Mouse (Mus musculus) neural tube, embryonic 13.5 days (tissue): ENCODE measurements around the gene Mypn. TPM values are rescaled to one million over a fixed set of nuclear protein-coding genes. Genes with fewer than 3 reads are reported as not detected.

Experiments
- ATAC-seq: fragments of 200-750 bp; cut with Nextera tagmentation; 2 replicates; pipeline ENCODE4 v1.8.0; 2017; ENCODE audit warnings: low read depth, mild to moderate bottlenecking, moderate TSS enrichment, moderate library complexity
- H3K27ac ChIP-seq: fragments of 300-500 bp; sonication (generic); replicated peaks from 2 replicates; pipeline ENCODE4 v1.5.1; 2015; ENCODE audit warnings: moderate library complexity, mild to moderate bottlenecking, inconsistent platforms
- H3K27me3 ChIP-seq: fragments of 300-500 bp; sonication (generic); 2 replicates; pipeline ENCODE4 v1.6.1; 2015; ENCODE audit warnings: mild to moderate bottlenecking, inconsistent platforms
- H3K36me3 ChIP-seq: fragments of 300-500 bp; sonication (generic); 2 replicates; pipeline ENCODE4 v1.6.1; 2015; ENCODE audit warnings: mild to moderate bottlenecking, inconsistent platforms
- H3K4me1 ChIP-seq: fragments of 300-500 bp; sonication (generic); replicated peaks from 2 replicates; pipeline ENCODE4 v1.6.1; 2015; ENCODE audit warnings: inconsistent platforms
- H3K4me2 ChIP-seq: fragments of 300-500 bp; sonication (generic); 2 replicates; pipeline ENCODE4 v1.6.1; 2015; ENCODE audit warnings: inconsistent platforms, mild to moderate bottlenecking, moderate library complexity
- H3K4me3 ChIP-seq: fragments of 300-500 bp; sonication (generic); 2 replicates; pipeline ENCODE4 v1.5.1; 2015; ENCODE audit warnings: mild to moderate bottlenecking, inconsistent platforms
- H3K9ac ChIP-seq: fragments of 300-500 bp; sonication (generic); 2 replicates; pipeline ENCODE4 v1.6.1; 2015; ENCODE audit warnings: moderate library complexity, mild to moderate bottlenecking, inconsistent platforms
- H3K9me3 ChIP-seq: fragments of 300-500 bp; sonication (generic); 2 replicates; pipeline ENCODE4 v1.6.1; 2016; ENCODE audit warnings: inconsistent platforms
- WGBS: fragments of 180-500 bp; shearing (Covaris S2); methylation state at CpG from one replicate; pipeline ENCODE4 v1.1.7; 2015; 5-methylcytosine and 5-hydroxymethylcytosine counted together
- polyA plus RNA-seq: library from polyadenylated mRNA; unstranded; fragments of >200 nt; fragmentation: Nextera tagmentation; extraction: Ambion mirVana; gene quantifications from 2 replicates; pipeline ENCODE4 v1.2.1, GENCODE M21; 2015

Mypn gene
- polyA plus RNA-seq, 1 experiment from 2014 or later: 0.40 TPM

DNA sequence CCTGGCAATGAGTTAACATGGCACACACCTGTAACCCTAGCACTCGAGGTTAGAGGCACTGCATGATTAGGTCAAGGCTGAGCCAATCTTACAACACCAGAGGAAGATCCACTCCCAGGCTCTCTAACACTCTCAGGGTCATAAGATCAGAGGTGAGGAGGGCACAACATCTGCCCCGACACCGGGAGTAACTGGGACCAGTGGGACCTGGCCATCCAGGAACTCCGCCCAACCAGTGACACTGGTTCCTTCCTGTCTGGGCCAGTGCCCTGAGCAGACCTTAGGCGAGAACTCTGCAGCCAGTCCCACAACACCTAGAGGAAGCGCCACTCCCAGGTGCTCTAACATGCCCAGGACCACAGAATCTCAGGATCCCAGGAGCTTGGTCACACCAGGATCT is 67.3 kb downstream of the Mypn start:
- Histone ChIP-seq H3K9ac (no peak overlapping the region), H3K9me3 (0 out of 2 replicates have a peak, but pooled peaks cover 5% of the 10 kb centered on the region), H3K27me3 (no peaks in the 10 kb centered on the region), H3K27ac (no peak overlapping the region), H3K4me2 (no peak overlapping the region), H3K36me3 (no peaks in the 10 kb centered on the region), H3K4me3 (no peak overlapping the region), H3K4me1 (no peaks in the 10 kb centered on the region)
- no peak for ATAC-seq
- WGBS: 87% methylated on average over 6 of the region's 6 CpGs

DNA sequence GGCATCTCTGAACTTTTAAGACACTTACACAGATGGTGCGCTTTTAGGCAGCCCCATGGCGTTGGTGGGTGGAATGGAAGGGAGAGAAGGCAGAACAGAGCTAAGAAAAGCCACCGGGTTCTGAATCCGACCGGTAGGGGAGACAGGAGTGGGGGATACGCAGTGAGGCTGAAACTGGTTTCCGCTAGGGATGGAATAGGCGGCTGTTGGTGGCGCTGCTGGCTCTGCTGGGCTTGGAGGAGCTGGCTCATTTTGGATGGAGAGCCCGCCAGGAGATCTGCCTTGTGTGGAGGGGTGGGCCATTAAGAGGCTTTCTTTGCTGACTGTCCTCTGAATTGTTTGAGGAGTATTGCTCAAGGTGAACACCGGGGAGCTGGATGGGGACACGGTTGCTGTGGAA is 68.1 kb downstream of the Mypn start:
- H3K4me1 ChIP-seq: no peaks in the 10 kb centered on the region
- H3K4me2 ChIP-seq: no peak overlapping the region
- no peak overlapping the region for H3K9ac ChIP-seq
- no peak for ATAC-seq
- no peak overlapping the region for H3K4me3 ChIP-seq
- 59% methylated on average over 12 of the region's 12 CpGs for WGBS
- no peak overlapping the region for H3K27ac ChIP-seq
- no peaks in the 10 kb centered on the region for H3K36me3 ChIP-seq
- H3K9me3 ChIP-seq: 0 out of 2 replicates have a peak, but pooled peaks cover 5% of the 10 kb centered on the region
- H3K27me3 ChIP-seq: no peaks in the 10 kb centered on the region

DNA sequence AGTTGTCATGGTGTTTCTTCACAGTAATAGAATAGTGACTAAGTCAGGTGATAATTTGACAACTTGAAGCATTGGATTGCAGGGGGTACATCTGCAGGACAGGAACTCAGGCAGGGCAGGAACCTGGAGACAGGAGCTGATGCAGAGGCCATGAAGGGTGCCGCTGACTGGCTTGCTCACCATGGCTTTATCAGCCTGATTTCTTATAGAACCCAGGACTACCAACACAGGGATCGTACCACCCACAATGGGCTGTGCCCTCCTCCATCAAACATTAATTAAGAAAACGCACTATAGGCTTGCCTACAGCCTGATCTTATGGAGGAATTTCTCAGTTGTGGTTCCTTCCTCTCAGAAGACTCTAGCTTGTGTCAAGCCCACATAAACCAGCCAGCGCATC is 70.4 kb downstream of the Mypn start:
- Histone ChIP-seq H3K36me3 (no peaks in the 10 kb centered on the region), H3K9me3 (0 out of 2 replicates have a peak, but pooled peaks cover 5% of the 10 kb centered on the region), H3K4me3 (no peak overlapping the region), H3K27ac (no peak overlapping the region), H3K4me2 (no peak overlapping the region), H3K9ac (no peak overlapping the region), H3K27me3 (no peaks in the 10 kb centered on the region), H3K4me1 (no peaks in the 10 kb centered on the region)
- WGBS: 92% methylated on average over 4 of the region's 4 CpGs
- no peak for ATAC-seq

DNA sequence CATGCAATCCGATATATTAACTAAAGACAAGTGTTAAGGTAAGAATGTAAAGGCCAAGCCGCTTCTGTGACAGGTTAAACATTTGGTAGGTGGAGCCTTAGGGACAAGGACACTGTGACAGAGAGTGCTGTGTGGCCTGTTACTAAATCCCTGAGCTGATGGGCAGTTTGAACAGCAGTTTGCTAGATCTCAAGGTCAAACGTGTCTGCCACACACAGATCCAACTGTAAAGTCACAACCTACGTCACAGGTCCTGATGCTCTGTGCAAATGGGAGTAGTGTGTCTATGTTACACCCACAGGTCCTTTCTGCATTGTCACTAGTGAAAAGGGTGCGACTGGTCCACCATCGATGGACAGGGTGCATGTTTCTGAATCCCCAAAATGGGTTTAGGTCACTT is 71.4 kb downstream of the Mypn start:
- Histone ChIP-seq H3K36me3 (no peaks in the 10 kb centered on the region), H3K9me3 (0 out of 2 replicates have a peak, but pooled peaks cover 5% of the 10 kb centered on the region), H3K4me2 (no peak overlapping the region), H3K27me3 (no peaks in the 10 kb centered on the region), H3K27ac (no peak overlapping the region), H3K9ac (no peak overlapping the region), H3K4me3 (no peak overlapping the region), H3K4me1 (no peaks in the 10 kb centered on the region)
- no peak for ATAC-seq
- 85% methylated on average over 6 of the region's 6 CpGs for WGBS

DNA sequence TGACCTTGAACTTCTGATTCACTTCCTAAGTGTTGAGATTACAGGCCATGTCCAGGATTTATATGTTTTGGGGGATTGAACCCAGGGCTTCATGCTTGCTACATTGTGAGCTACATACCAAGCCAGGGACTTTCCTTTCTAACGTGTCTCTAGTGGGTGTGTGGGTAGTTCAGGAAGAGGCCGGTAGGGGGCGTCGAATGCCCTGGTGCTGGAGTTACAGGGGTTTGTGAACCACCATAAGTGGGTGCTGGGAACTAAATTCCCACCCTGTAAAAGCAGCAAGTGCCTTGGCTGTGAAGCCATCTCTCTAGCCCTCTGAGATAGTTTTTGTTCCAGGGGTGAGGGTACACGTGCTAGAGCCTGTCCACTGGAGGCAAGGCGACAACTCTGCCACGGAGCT is 73.3 kb downstream of the Mypn start:
- H3K4me2 ChIP-seq: no peak overlapping the region
- H3K27me3 ChIP-seq: no peaks in the 10 kb centered on the region
- H3K9ac ChIP-seq: no peak overlapping the region
- ATAC-seq: no peak
- no peak overlapping the region for H3K27ac ChIP-seq
- H3K4me3 ChIP-seq: no peak overlapping the region
- H3K9me3 ChIP-seq: 0 out of 2 replicates have a peak, but pooled peaks cover 5% of the 10 kb centered on the region
- H3K36me3 ChIP-seq: no peaks in the 10 kb centered on the region
- WGBS: 68% methylated on average over 7 of the region's 7 CpGs
- no peaks in the 10 kb centered on the region for H3K4me1 ChIP-seq

DNA sequence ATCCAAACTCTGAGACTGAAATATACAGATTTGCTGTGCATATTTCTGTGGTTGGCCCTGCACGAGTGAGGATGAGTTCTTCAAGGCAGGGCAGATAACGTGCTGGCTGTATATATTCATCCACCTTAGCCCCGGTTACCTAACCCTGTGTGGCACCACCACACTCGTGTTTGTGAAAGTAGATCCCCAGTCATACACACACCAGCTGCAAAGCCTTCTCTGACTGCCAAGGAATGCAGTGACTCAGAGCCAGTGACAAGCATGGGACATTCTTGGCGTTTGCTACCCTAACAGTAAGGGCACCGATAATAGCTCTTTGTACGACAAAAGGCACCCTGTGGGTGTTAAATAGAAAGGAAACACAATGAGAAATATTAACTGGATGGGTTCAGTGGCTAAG is 75.5 kb downstream of the Mypn start:
- WGBS: 63% methylated on average over 7 of the region's 7 CpGs
- Histone ChIP-seq H3K9ac (no peak overlapping the region), H3K4me3 (no peak overlapping the region), H3K4me2 (no peak overlapping the region), H3K27ac (no peak overlapping the region), H3K9me3 (0 out of 2 replicates have a peak, but pooled peaks cover 3% of the 10 kb centered on the region), H3K36me3 (no peaks in the 10 kb centered on the region), H3K27me3 (no peaks in the 10 kb centered on the region), H3K4me1 (no peaks in the 10 kb centered on the region)
- no peak for ATAC-seq

DNA sequence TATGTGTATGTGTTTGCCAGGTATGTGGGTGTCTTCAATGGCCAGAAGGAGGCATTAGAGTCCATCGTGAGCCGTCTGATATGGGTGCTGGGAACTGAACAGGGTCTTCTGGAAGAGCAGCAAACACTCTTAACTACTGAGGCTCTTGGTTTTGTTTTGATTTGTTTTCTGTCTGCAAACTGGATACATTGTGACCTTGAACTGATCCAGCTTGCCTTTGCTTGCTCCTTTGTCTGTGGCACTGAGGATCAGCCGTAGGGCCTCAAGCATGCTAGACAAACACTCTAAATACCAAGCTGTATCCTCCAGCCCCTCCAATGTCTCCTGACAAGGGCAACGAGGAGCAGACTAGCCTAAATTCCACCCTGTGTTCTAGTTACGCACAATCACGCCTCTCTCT is 76.6 kb downstream of the Mypn start:
- Histone ChIP-seq H3K36me3 (no peaks in the 10 kb centered on the region), H3K9ac (no peak overlapping the region), H3K4me1 (no peaks in the 10 kb centered on the region), H3K9me3 (no peaks in the 10 kb centered on the region), H3K27ac (no peak overlapping the region), H3K4me3 (no peak overlapping the region), H3K4me2 (no peak overlapping the region), H3K27me3 (no peaks in the 10 kb centered on the region)
- ATAC-seq: no peak
- WGBS: 89% methylated on average over 6 of the region's 6 CpGs

DNA sequence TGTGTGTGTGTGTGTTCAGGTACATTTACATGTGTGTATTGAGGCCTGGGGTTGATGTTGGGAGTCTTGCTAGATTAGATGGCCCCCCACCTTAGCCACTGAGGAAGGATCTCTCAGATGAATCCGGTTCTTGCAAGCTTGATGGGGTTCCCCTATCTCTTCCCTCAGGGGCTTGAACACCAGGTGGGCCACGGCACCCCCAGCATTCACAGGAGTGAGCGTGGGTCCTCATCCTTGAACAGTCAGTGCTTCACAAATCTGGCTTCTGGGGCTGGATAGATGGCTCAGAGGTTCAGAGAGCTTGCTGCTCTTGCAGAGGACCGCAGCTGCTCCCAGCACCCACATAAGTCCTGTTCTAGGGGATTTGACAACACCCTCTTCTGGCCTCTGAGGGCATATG is 77.6 kb downstream of the Mypn start:
- Histone ChIP-seq H3K36me3 (no peaks in the 10 kb centered on the region), H3K9me3 (no peaks in the 10 kb centered on the region), H3K4me3 (no peak overlapping the region), H3K27ac (no peak overlapping the region), H3K4me2 (no peak overlapping the region), H3K27me3 (no peaks in the 10 kb centered on the region), H3K4me1 (no peaks in the 10 kb centered on the region), H3K9ac (no peak overlapping the region)
- no peak for ATAC-seq
- 85% methylated on average over 4 of the region's 4 CpGs for WGBS

DNA sequence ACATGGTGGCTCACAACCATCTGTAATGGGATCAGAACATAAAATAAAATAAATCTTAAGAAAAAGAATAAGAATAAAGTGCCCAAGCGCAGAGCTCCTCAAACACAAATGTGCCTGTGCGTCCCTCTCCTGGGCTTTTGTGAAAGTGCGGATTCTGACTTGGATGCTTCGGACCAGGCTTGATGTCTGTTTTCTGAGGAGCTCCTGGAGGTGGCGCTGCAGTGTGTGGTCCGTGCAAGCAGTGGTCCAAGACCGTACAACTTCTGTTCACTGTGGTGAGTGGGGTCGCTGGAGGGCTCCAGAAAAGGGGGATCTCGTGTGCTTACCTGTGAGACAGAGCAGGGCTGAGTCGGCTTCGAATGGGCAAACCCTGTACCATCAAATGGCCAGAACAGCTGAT is 78.4 kb downstream of the Mypn start:
- WGBS: 38% methylated on average over 11 of the region's 11 CpGs

DNA sequence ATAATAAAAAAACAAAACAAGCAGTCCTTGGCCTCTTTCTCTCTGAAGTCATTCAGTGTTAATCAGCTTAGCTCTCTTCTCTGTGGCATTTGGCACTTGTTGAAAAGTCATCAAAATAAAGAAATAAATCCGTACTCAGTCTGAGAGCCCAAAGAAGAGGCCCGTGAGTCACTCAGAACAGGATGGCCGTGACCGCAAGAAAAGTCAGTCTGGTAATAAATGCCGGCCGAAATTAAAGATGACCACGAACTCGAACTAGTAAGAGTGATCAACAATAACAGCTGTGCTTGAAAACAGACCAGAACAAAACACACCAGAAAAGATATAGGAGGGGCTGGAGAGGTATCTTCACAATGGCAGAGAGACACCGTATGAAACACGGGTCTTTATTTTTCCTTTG is 79.7 kb downstream of the Mypn start:
- ATAC-seq: no peak
- 92% methylated on average over 10 of the region's 10 CpGs for WGBS

More for the DNA sequence above, 78.4 kb downstream of the Mypn start:
- no peak overlapping the region for H3K27ac ChIP-seq
- ATAC-seq: no peak
- H3K4me3 ChIP-seq: no peak overlapping the region
- H3K4me2 ChIP-seq: no peak overlapping the region
- H3K27me3 ChIP-seq: no peaks in the 10 kb centered on the region
- no peaks in the 10 kb centered on the region for H3K36me3 ChIP-seq
- no peak overlapping the region for H3K9ac ChIP-seq
- no peaks in the 10 kb centered on the region for H3K9me3 ChIP-seq
- no peaks in the 10 kb centered on the region for H3K4me1 ChIP-seq

DNA sequence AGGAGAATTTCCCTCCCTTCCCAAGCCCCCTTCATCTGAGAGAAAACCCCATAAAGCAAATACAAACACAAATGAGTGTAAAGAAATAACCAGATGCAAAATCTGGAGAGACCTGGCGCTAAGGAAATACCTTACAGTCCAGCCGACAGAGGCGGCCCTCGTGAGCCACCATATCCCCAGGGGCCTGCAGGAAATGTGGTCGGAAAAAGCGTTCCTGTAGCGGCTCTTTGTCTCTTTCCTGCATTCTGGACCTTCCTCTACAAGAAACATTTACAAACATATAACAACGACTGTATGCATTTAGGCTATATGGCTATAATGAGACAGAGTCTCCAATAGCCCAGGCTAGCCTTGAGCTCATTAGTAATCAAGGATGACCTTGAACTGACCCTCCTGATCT is 80.6 kb downstream of the Mypn start:
- H3K27me3 ChIP-seq: no peaks in the 10 kb centered on the region
- H3K4me3 ChIP-seq: no peak overlapping the region
- H3K4me1 ChIP-seq: no peaks in the 10 kb centered on the region
- H3K9ac ChIP-seq: no peak overlapping the region
- 85% methylated on average over 8 of the region's 8 CpGs for WGBS
- H3K4me2 ChIP-seq: no peak overlapping the region
- H3K27ac ChIP-seq: no peak overlapping the region
- ATAC-seq: no peak
- no peaks in the 10 kb centered on the region for H3K36me3 ChIP-seq
- no peaks in the 10 kb centered on the region for H3K9me3 ChIP-seq

More for the DNA sequence above, 79.7 kb downstream of the Mypn start:
- H3K9me3 ChIP-seq: no peaks in the 10 kb centered on the region
- H3K4me1 ChIP-seq: no peaks in the 10 kb centered on the region
- no peaks in the 10 kb centered on the region for H3K36me3 ChIP-seq
- no peak overlapping the region for H3K27ac ChIP-seq
- H3K27me3 ChIP-seq: no peaks in the 10 kb centered on the region
- H3K4me2 ChIP-seq: no peak overlapping the region
- H3K4me3 ChIP-seq: no peak overlapping the region
- H3K9ac ChIP-seq: no peak overlapping the region

DNA sequence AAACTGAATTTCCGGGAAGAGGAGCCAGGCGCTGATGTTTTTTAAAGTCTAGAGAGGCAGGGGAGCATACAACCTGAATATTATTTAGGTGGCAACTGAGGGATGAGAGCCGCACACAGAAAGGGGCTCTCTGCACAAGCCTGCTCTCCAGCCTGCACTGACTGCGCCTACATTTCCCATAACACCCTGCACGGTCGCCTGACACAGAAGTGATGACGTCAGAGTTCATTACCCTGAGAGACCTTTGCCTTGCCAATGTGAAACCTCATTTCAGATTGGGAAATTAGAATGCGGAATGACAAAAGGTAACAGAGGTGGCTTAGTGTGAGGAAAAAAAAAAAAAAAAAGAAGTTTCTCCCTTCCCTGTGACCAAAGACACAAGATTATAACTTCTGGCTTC is 81.2 kb downstream of the Mypn start:
- ATAC-seq: peak; percentile 84; the same call in 1 of the 2 replicates

DNA sequence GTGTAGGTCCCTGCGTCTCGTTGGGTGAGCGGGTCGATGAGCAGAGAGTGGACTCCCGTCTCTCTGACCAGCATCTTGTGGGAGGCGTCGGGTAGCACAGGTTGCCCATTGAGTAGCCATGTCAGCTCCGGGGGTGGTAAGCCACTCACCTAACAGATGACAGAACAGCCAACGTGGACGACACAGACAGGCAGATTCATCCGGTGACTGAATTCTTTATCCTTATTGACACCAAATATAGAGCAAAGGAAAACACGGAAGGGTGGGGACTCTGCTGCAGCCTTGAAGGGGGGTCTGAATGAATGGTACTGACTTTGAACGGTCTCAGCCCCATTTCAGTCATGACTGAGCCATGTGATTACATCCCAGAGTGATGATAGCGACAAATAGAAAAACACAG is 81.8 kb downstream of the Mypn start:
- no peaks in the 10 kb centered on the region for H3K4me1 ChIP-seq
- no peaks in the 10 kb centered on the region for H3K36me3 ChIP-seq
- no peak overlapping the region for H3K4me2 ChIP-seq
- H3K9me3 ChIP-seq: no peaks in the 10 kb centered on the region
- no peaks in the 10 kb centered on the region for H3K27me3 ChIP-seq
- no peak overlapping the region for H3K4me3 ChIP-seq
- ATAC-seq: no peak
- whole genome bisulfite sequencing: 87% methylated on average over 14 of the region's 14 CpGs
- H3K9ac ChIP-seq: no peak overlapping the region
- no peak overlapping the region for H3K27ac ChIP-seq

More for the DNA sequence above, 81.2 kb downstream of the Mypn start:
- Histone ChIP-seq H3K27ac (no peak overlapping the region), H3K4me2 (peak overlapping the region; percentile 17; the same call in 1 of the 2 replicates), H3K27me3 (no peaks in the 10 kb centered on the region), H3K9me3 (no peaks in the 10 kb centered on the region), H3K4me3 (no peak overlapping the region), H3K4me1 (no peaks in the 10 kb centered on the region), H3K36me3 (no peaks in the 10 kb centered on the region), H3K9ac (no peak overlapping the region)
- WGBS: 32% methylated on average over 8 of the region's 8 CpGs
